Mouse (Mus musculus): ENCODE measurements around the gene Gm4513.
"Not testable (repeated sequence)": the region's sequence is repeated elsewhere in the genome, so short reads cannot be mapped to it uniquely, and the experiment has no call there.

The Gm4513 gene

GRCm38 (mm10) chr7:20598921-20599320 lies at the start of gene Gm4513:
Gm4513 (minus strand) TSS chr7:20599021.
- peak; percentile 59 for DNase-seq

- DNase-seq: not testable (repeated sequence)
These were observed 22.7 kb downstream of the Gm4513 start, which contains the start of gene Gm4141 for GRCm38 (mm10) chr7:20576141-20576540. Gm4141 (minus strand) TSS chr7:20576241.

- DNase-seq: not testable (repeated sequence)
These were observed 53.2 kb downstream of the Gm4513 start, which contains the start of gene Gm5726 for GRCm38 (mm10) chr7:20545657-20546056. Gm5726 (minus strand) TSS chr7:20545757.

Data from heart, adult 11 months (tissue).